Mouse (Mus musculus) kidney, postnatal 0 days (tissue): Measurements from ENCODE around the gene Ifitm5. TPM values are rescaled to one million over a fixed set of nuclear protein-coding genes. Genes with fewer than 3 reads are reported as not detected.
"Not testable (repeated sequence)": the region's sequence is repeated elsewhere in the genome, so short reads cannot be mapped to it uniquely, and the experiment has no call there.

Experiments used
- ATAC-seq: fragments of 200-750 bp; cut with Nextera tagmentation; replicated peaks from 2 replicates; pipeline ENCODE4 v1.8.0; 2017; ENCODE audit warnings: low read depth, moderate number of reproducible peaks, moderate TSS enrichment, moderate library complexity; ENCODE audit not compliant: low FRiP score
- DNase-seq: peaks from one replicate; pipeline ENCODE4 v3.0.0-alpha.2; 2016; ENCODE audit warnings: low spot score
- H3K27ac ChIP-seq: fragments of 300-500 bp; sonication (generic); 2 replicates; pipeline ENCODE4 v1.5.1; 2014; ENCODE audit warnings: mild to moderate bottlenecking
- H3K27me3 ChIP-seq: fragments of 300-500 bp; sonication (generic); 2 replicates; pipeline ENCODE4 v1.6.1; 2014; ENCODE audit warnings: low read length, mixed read lengths; ENCODE audit not compliant: insufficient read depth
- H3K36me3 ChIP-seq: fragments of 300-500 bp; sonication (generic); 2 replicates; pipeline ENCODE4 v1.6.1; 2014; ENCODE audit warnings: low read length, mixed read lengths; ENCODE audit not compliant: insufficient read depth
- H3K4me1 ChIP-seq: fragments of 300-500 bp; sonication (generic); replicated peaks from 2 replicates; pipeline ENCODE4 v1.6.1; 2014; ENCODE audit warnings: antibody characterized with exemption, low read length, mixed read lengths; ENCODE audit not compliant: insufficient read depth
- H3K4me2 ChIP-seq: fragments of 300-500 bp; sonication (generic); 2 replicates; pipeline ENCODE4 v1.6.1; 2014; ENCODE audit warnings: mild to moderate bottlenecking, low read length, moderate library complexity, mixed read lengths
- H3K4me3 ChIP-seq: fragments of 300-500 bp; sonication (generic); replicated peaks from 2 replicates; pipeline ENCODE4 v1.5.1; 2014; ENCODE audit warnings: low read depth, low read length
- H3K9ac ChIP-seq: fragments of 300-500 bp; sonication (generic); 2 replicates; pipeline ENCODE4 v1.6.1; 2014; ENCODE audit warnings: low read depth, low read length
- H3K9me3 ChIP-seq: fragments of 300-500 bp; sonication (generic); replicated peaks from 2 replicates; pipeline ENCODE4 v1.6.1; 2016; ENCODE audit warnings: low read length, inconsistent platforms, mixed read lengths
- CTCF ChIP-seq: IDR thresholded peaks from 2 replicates; pipeline ENCODE4 v1.5.1; 2016; ENCODE audit warnings: antibody characterized with exemption, low read depth, mild to moderate bottlenecking, moderate library complexity
- WGBS: fragments of 180-500 bp; shearing (Covaris S2); extraction: QIAGEN DNeasy Blood & Tissue Kit; methylation state at CpG from one replicate; pipeline ENCODE4 v1.1.7; 2014; 5-methylcytosine and 5-hydroxymethylcytosine counted together
- polyA plus RNA-seq: library from polyadenylated mRNA; unstranded; fragments of >200 nt; fragmentation: Nextera tagmentation; extraction: Ambion mirVana; gene quantifications from 2 replicates; pipeline ENCODE4 v1.2.1, GENCODE M21; 2015

Gene Ifitm5
- polyA plus RNA-seq, 1 experiment from 2014 or later: 2.2 TPM

DNA sequence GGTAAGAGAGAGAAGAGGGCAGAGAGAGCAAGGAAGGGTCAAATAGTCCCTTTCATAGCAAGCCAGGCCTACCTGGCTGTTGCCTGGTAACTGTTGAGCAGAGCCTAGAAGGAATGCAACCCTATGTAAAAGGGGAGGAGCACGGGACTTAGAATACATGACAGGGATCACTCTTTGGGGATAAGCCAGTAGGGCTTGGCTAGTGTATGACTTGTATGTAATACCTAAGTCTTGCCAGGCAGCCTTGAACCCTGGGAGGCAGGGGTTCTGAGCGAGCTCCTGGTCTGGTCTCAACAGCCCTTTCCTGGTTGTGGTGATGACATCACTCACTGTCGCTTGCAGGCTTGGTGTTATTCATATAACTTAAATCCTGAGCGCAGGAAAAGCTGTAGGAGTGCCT lies 38.9 kb upstream of the Ifitm5 start:
- TF ChIP-seq CTCF: no peak
- no peaks in the 10 kb centered on the region for H3K4me1 ChIP-seq
- H3K4me2 ChIP-seq: no peak overlapping the region
- H3K4me3 ChIP-seq: no peak overlapping the region
- DNase-seq: no peak
- no peak for ATAC-seq
- H3K36me3 ChIP-seq: no peaks in the 10 kb centered on the region
- H3K9me3 ChIP-seq: no peaks in the 10 kb centered on the region
- 78% methylated on average over 4 of the region's 4 CpGs for WGBS
- no peak overlapping the region for H3K9ac ChIP-seq
- H3K27me3 ChIP-seq: no peaks in the 10 kb centered on the region
- no peak overlapping the region for H3K27ac ChIP-seq

DNA sequence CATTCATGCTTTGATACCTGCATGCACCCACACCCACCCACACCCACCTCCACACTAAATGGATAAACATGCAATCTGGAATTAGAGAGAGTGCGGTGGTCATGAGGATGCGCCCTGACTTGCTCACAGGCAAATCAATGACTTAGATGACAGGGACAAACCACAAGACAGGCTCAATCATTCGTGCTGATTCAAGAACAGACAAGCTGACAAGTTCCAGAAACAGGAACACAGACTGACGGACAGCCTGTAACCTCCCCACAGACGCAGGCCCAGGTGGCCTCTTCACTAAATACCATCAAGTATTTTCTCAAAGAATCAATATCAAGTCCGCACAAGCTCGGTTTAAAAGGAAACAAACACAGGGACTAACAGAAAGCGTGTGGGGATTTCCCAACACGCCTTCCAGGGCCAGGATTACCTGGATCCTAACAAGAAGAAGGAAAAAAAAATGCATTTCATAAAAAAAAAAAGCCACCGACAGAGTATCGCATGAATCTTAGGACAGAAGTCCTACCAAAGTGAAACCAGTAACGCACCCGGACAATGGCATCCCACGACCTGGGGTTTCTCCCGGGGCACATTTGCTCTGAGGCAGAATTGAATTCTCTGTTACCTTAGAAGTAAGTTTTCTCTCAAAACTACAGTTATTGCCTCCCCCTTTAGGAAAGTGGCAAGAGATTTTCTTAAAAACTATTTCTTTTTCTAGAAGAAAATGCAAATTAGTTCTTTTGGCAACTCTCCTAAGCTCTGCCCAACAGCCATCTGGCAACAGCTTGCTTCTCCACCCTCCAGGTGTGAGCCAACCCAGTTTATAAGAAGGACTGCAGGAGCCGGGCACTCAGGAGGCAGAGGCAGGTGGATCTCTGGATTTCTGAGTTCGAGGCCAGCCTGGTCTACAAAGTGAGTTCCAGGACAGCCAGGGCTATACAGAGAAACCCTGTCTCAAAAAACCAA lies 37.4 kb upstream of the Ifitm5 start:
- no peak for TF ChIP-seq CTCF
- Histone ChIP-seq H3K9ac (no peak overlapping the region), H3K4me2 (no peak overlapping the region), H3K27me3 (no peaks in the 10 kb centered on the region), H3K4me1 (no peaks in the 10 kb centered on the region), H3K4me3 (no peak overlapping the region), H3K36me3 (no peaks in the 10 kb centered on the region), H3K9me3 (no peaks in the 10 kb centered on the region), H3K27ac (no peak overlapping the region)
- no peak for ATAC-seq
- DNase-seq: no peak
- WGBS: 90% methylated on average over 17 of the region's 17 CpGs

DNA sequence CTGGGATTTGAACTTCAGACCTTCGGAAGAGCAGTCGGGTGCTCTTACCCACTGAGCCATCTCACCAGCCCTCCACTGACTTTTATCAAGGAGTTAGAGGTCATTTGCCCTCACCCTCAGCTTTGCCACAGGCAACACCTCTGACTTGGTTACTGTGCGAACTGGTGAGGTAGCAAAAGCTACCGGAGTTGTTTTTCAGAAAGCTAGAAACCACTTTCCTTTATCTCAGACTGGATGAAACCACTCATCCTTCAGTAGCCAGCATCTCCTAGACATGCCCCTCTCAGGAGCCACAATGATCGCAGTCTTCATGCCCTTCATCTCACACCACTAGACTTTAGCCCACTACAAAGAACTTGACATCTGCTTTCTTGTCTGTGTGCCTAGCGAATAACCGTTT lies 32.9 kb upstream of the Ifitm5 start:
- no peaks in the 10 kb centered on the region for H3K36me3 ChIP-seq
- no peak overlapping the region for H3K4me2 ChIP-seq
- H3K27me3 ChIP-seq: no peaks in the 10 kb centered on the region
- TF ChIP-seq CTCF: no peak
- no peak for DNase-seq
- no peak overlapping the region for H3K9ac ChIP-seq
- no peak overlapping the region for H3K4me3 ChIP-seq
- no peak for ATAC-seq
- WGBS: 93% methylated on average over 7 of the region's 7 CpGs
- H3K4me1 ChIP-seq: no peaks in the 10 kb centered on the region
- H3K9me3 ChIP-seq: no peaks in the 10 kb centered on the region
- H3K27ac ChIP-seq: no peak overlapping the region

DNA sequence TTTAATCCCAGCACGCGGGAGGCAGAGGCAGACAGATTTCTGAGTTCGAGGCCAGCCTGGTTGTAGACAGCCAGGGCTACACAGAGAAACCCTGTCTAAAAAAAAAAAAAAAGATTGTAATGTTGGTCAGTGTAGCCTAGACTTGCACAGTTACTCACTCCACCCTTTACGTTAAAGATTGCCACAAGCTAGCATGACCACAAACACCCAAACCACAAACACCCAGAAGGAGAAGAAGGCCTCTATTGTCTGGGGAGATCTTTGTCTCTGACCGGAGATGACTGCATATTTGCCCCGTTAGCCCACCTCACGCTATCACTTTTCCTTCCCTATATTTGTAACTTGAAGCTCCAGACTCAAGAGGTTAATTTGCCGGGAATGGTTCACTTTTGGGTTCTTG lies 31.6 kb upstream of the Ifitm5 start:
- H3K4me2 ChIP-seq: no peak overlapping the region
- H3K4me1 ChIP-seq: no peaks in the 10 kb centered on the region
- no peak overlapping the region for H3K9ac ChIP-seq
- TF ChIP-seq CTCF: no peak
- no peaks in the 10 kb centered on the region for H3K36me3 ChIP-seq
- H3K4me3 ChIP-seq: no peak overlapping the region
- no peak for DNase-seq
- WGBS: 86% methylated on average over 8 of the region's 8 CpGs
- H3K27ac ChIP-seq: no peak overlapping the region
- ATAC-seq: no peak
- H3K27me3 ChIP-seq: no peaks in the 10 kb centered on the region
- H3K9me3 ChIP-seq: no peaks in the 10 kb centered on the region

DNA sequence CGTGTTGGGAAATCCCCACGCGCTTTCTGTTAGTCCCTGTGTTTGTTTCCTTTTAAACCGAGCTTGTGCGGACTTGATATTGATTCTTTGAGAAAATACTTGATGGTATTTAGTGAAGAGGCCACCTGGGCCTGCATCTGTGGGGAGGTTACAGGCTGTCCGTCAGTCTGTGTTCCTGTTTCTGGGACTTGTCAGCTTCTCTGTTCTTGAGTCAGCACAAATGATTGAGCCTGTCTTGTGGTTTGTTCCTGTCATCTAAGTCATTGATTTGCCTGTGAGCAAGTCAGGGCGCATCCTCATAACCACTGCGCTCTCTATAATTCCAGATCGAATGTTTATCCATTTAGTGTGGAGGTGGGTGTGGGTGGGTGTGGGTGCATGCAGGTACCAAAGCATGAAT lies 26.6 kb upstream of the Ifitm5 start:
- H3K4me2 ChIP-seq, H3K9ac ChIP-seq, H3K27me3 ChIP-seq, H3K4me3 ChIP-seq, H3K4me1 ChIP-seq, ATAC-seq, DNase-seq, H3K9me3 ChIP-seq, H3K36me3 ChIP-seq, H3K27ac ChIP-seq: not testable (repeated sequence)
- 93% methylated on average over 9 of the region's 9 CpGs for WGBS

DNA sequence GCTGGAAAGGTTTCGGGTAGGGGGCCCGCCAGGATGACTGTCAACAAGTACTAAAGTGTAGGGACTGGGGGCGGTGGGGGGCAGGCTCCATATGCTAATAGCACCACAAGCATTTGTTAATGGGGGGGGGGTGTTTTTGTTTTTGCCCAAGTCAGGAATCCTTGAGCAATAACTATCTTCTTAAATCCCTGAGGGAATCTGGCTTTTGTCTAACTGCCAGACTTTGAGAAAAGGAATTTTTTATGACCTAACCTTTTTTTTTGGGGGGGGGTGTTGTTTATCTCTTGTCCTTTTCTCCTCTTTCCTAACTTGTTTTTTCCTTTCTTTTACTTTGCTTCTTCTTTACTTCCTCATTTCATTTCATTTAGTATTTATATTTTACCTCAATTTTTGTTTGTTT lies 25.4 kb upstream of the Ifitm5 start:
- Histone ChIP-seq H3K4me1 (peaks cover 12% of the 10 kb centered on the region), H3K9me3 (no peaks in the 10 kb centered on the region), H3K27me3 (no peaks in the 10 kb centered on the region), H3K27ac (no peak overlapping the region), H3K4me2 (no peak overlapping the region), H3K9ac (no peak overlapping the region), H3K4me3 (no peak overlapping the region), H3K36me3 (no peaks in the 10 kb centered on the region)
- TF ChIP-seq CTCF: no peak
- no peak for ATAC-seq
- 42% methylated on average over 3 of the region's 3 CpGs for WGBS
- DNase-seq: no peak
